13 mouse cellular contexts compared by ENCODE assay signal in genomic region chr7:109142564-109142963, GRCm38 (mm10). TPM values are rescaled to one million over a fixed set of nuclear protein-coding genes. Genes with fewer than 3 reads are reported as not detected.
A peak's percentile ranks its signal among the peaks of the same experiment; 100 is the strongest.
DNase-seq lines count a peak whose midpoint lies in the region; ATAC-seq and TF ChIP-seq lines count a peak whose summit lies in the region.
"Had no signal": no experiment of that assay in that cellular context is flagged by ENCODE, and none has a peak within 500 bp of the region (broad histone marks: within the 10 kb centered on the region; RNA-seq: fewer than 3 reads in every experiment).

No protein-coding gene starts in this region.

- peaks cover 19% of the 10 kb centered on the region; the same call in 1 of the 2 replicates for H3K27me3 ChIP-seq in hindbrain, embryonic 13.5 days
- H3K27me3 ChIP-seq in hindbrain, embryonic 10.5 days (ENCODE audit: insufficient read depth, poor library complexity, severe bottlenecking) = peaks cover 16% of the 10 kb centered on the region
- peaks cover 75% of the 10 kb centered on the region for H3K27me3 ChIP-seq in forebrain, embryonic 12.5 days
- no peaks in the 10 kb centered on the region for H3K27me3 ChIP-seq in midbrain, embryonic 11.5 days (ENCODE audit: control insufficient read depth, insufficient read depth, low read length)

- WGBS in hindbrain, embryonic 13.5 days = 60% methylated on average over 2 of the region's 2 CpGs
- WGBS in hindbrain, embryonic 10.5 days = 80% methylated on average over 2 of the region's 2 CpGs
- WGBS in forebrain, embryonic 12.5 days = 41% methylated on average over 2 of the region's 2 CpGs
- WGBS in midbrain, embryonic 11.5 days = 70% methylated on average over 2 of the region's 2 CpGs
- WGBS in lung, adult 2 months = 63% methylated on average over 2 of the region's 2 CpGs

- peak overlapping the region; percentile 26; the same call in 1 of the 2 replicates for H3K27ac ChIP-seq in hindbrain, embryonic 13.5 days
- no peak overlapping the region for H3K27ac ChIP-seq in hindbrain, embryonic 10.5 days
- H3K27ac ChIP-seq in forebrain, embryonic 12.5 days = no peak overlapping the region; the same call in 1 of the 2 replicates
- H3K27ac ChIP-seq in midbrain, embryonic 11.5 days (ENCODE audit: low read depth, low read length) = peak overlapping the region; percentile 42; the same call in 1 of the 2 replicates
- H3K27ac ChIP-seq: embryonic facial prominence, embryonic 13.5 days; heart, adult 2 months had no signal

- intact Hi-C loops in left cerebral cortex, postnatal 25 days (cut with DNase I) = no loop called here

- no peak overlapping the region; the same call in 1 of the 2 replicates for H3K9ac ChIP-seq in hindbrain, embryonic 13.5 days
- H3K9ac ChIP-seq in forebrain, embryonic 12.5 days = no peak overlapping the region
- H3K9ac ChIP-seq in midbrain, embryonic 11.5 days (ENCODE audit: low read length) = no peak overlapping the region; the same call in 1 of the 2 replicates
- H3K9ac ChIP-seq: embryonic facial prominence, embryonic 13.5 days had no signal

- TF ChIP-seq CTCF in lung, adult 2 months (IDR thresholded peaks at IDR 0.05; ENCODE audit: insufficient read depth, low read length) = no peak

- TF ChIP-seq POLR2A in lung, adult 2 months (IDR thresholded peaks at IDR 0.05; ENCODE audit: borderline replicate concordance, extremely low read depth, low read depth, low read length) = no peak

- peaks cover 48% of the 10 kb centered on the region for H3K4me1 ChIP-seq in hindbrain, embryonic 13.5 days (replicated peaks)
- peaks cover 42% of the 10 kb centered on the region for H3K4me1 ChIP-seq in hindbrain, embryonic 10.5 days (replicated peaks)
- peaks cover 65% of the 10 kb centered on the region for H3K4me1 ChIP-seq in forebrain, embryonic 12.5 days
- peaks cover 23% of the 10 kb centered on the region for H3K4me1 ChIP-seq in midbrain, embryonic 11.5 days (ENCODE audit: control insufficient read depth, insufficient read depth, low read length)
- H3K4me1 ChIP-seq in lung, adult 2 months (ENCODE audit: control insufficient read depth, insufficient read depth, low read length) = no peaks in the 10 kb centered on the region

- DNase-seq in hindbrain, embryonic 10.5 days (ENCODE audit: low spot score) = no peak
- peak; percentile 83 for DNase-seq in adrenal gland, adult 2 months
- no peak for DNase-seq in midbrain, embryonic 11.5 days (ENCODE audit: low spot score, missing footprints)
- DNase-seq in lung, adult 2 months = no peak
- no peak for DNase-seq in left cerebral cortex, postnatal 25 days (ENCODE audit: low spot score in 2 of 2)
- DNase-seq in layer of hippocampus, postnatal 25 days (ENCODE audit: extremely low spot score in 1 of 2, low spot score in 1 of 2) = no peak
- DNase-seq: cerebellum, adult 9-11 months; heart, adult 2 months; right cerebral cortex, postnatal 25 days had no signal

- no peaks in the 10 kb centered on the region for H3K36me3 ChIP-seq in hindbrain, embryonic 13.5 days
- H3K36me3 ChIP-seq in hindbrain, embryonic 10.5 days = peaks cover 15% of the 10 kb centered on the region
- peaks cover 14% of the 10 kb centered on the region for H3K36me3 ChIP-seq in forebrain, embryonic 12.5 days (replicated peaks)
- H3K36me3 ChIP-seq in midbrain, embryonic 11.5 days (ENCODE audit: control insufficient read depth, insufficient read depth, low read length) = no peaks in the 10 kb centered on the region
- H3K36me3 ChIP-seq: embryonic facial prominence, embryonic 13.5 days had no signal

- H3K4me3 ChIP-seq in hindbrain, embryonic 13.5 days = no peak overlapping the region
- H3K4me3 ChIP-seq in hindbrain, embryonic 10.5 days = no peak overlapping the region
- H3K4me3 ChIP-seq in forebrain, embryonic 12.5 days (replicated peaks) = no peak overlapping the region
- H3K4me3 ChIP-seq in midbrain, embryonic 11.5 days (ENCODE audit: low read depth, low read length) = no peak overlapping the region
- H3K4me3 ChIP-seq in lung, adult 2 months (replicated peaks; ENCODE audit: extremely low read depth, low read depth, low read length) = no peak overlapping the region
- H3K4me3 ChIP-seq: embryonic facial prominence, embryonic 13.5 days; heart, adult 2 months had no signal

- no peak overlapping the region for H3K4me2 ChIP-seq in hindbrain, embryonic 13.5 days
- H3K4me2 ChIP-seq in forebrain, embryonic 12.5 days = no peak overlapping the region
- no peak overlapping the region for H3K4me2 ChIP-seq in midbrain, embryonic 11.5 days
- H3K4me2 ChIP-seq: embryonic facial prominence, embryonic 13.5 days had no signal

- peak; percentile 32; the same call in 1 of the 2 replicates for ATAC-seq in hindbrain, embryonic 13.5 days (ENCODE audit: low FRiP score)
- ATAC-seq in forebrain, embryonic 12.5 days (ENCODE audit: low FRiP score) = peak; percentile 65; the same call in 1 of the 2 replicates
- no peak for ATAC-seq in midbrain, embryonic 11.5 days (ENCODE audit: low FRiP score)

- no peaks in the 10 kb centered on the region for H3K9me3 ChIP-seq in hindbrain, embryonic 13.5 days
- H3K9me3 ChIP-seq in hindbrain, embryonic 10.5 days = no peaks in the 10 kb centered on the region
- H3K9me3 ChIP-seq in forebrain, embryonic 12.5 days = no peaks in the 10 kb centered on the region
- no peaks in the 10 kb centered on the region for H3K9me3 ChIP-seq in midbrain, embryonic 11.5 days (ENCODE audit: control insufficient read depth, low read length)
- H3K9me3 ChIP-seq: embryonic facial prominence, embryonic 13.5 days had no signal

RNA-seq across cellular contexts. Expression of gene Lmo1, which starts 32.4 kb away (rescaled TPM):
- polyA plus RNA-seq in hindbrain, embryonic 13.5 days (2015; fragmentation: Nextera tagmentation; extraction: Ambion mirVana) = 42.8 and 49.8 TPM in 2 replicates
- 26.1 and 37.6 TPM in 2 replicates for polyA plus RNA-seq in hindbrain, embryonic 10.5 days (2016; fragmentation: Nextera tagmentation; extraction: Ambion mirVana)
- total RNA-seq in adrenal gland, adult 2 months (2021) = 1 to 10 TPM; 4.9 to 9.0 TPM
- polyA plus RNA-seq in adrenal gland, adult 2 months (2012; rRNA removed) = 12.1 and 29.5 TPM in 2 replicates
- polyA plus RNA-seq in forebrain, embryonic 12.5 days (2016; fragmentation: Nextera tagmentation; extraction: Ambion mirVana) = 90.6 and 119 TPM in 2 replicates
- 117 and 124 TPM in 2 replicates for polyA plus RNA-seq in midbrain, embryonic 11.5 days (2014; fragmentation: Nextera tagmentation; extraction: Ambion mirVana)
- polyA plus RNA-seq in lung, adult 2 months (2012; rRNA removed) = 7.5 and 8.7 TPM in 2 replicates
- 10 to 100 TPM; 12.0 to 19.0 TPM for total RNA-seq in left cerebral cortex, postnatal 25 days (2021)
- 10 to 100 TPM; 63.2 to 72.8 TPM for total RNA-seq in layer of hippocampus, postnatal 25 days (2021)
- total RNA-seq: megakaryocyte-erythroid progenitor cell, adult 5-6 weeks had no signal

RNA-seq across cellular contexts. Expression of gene Ric3, which starts 59.4 kb away (rescaled TPM):
- polyA plus RNA-seq in hindbrain, embryonic 13.5 days (2015; fragmentation: Nextera tagmentation; extraction: Ambion mirVana) = 28.3 and 30.1 TPM in 2 replicates
- 17.3 and 17.6 TPM in 2 replicates for polyA plus RNA-seq in hindbrain, embryonic 10.5 days (2016; fragmentation: Nextera tagmentation; extraction: Ambion mirVana)
- 10 to 100 TPM; 39.6 to 63.7 TPM for total RNA-seq in adrenal gland, adult 2 months (2021)
- 98.5 and 106 TPM in 2 replicates for polyA plus RNA-seq in adrenal gland, adult 2 months (2012; rRNA removed)
- polyA plus RNA-seq in forebrain, embryonic 12.5 days (2016; fragmentation: Nextera tagmentation; extraction: Ambion mirVana) = 23.6 and 25.1 TPM in 2 replicates
- polyA plus RNA-seq in midbrain, embryonic 11.5 days (2014; fragmentation: Nextera tagmentation; extraction: Ambion mirVana) = 21.3 and 22.7 TPM in 2 replicates
- 0.92 and 2.4 TPM in 2 replicates for polyA plus RNA-seq in lung, adult 2 months (2012; rRNA removed)
- total RNA-seq in left cerebral cortex, postnatal 25 days (2021) = 10 to 100 TPM; 62.4 to 66.4 TPM
- total RNA-seq in layer of hippocampus, postnatal 25 days (2021) = 10 to 100 TPM; 64.5 to 68.9 TPM

Comparison
In these comparisons a context has a peak if more than half of its experiments do, and no peak if none do; other contexts are left out.
1. H3K27ac ChIP-seq: peak in hindbrain, embryonic 13.5 days (single experiment) and midbrain, embryonic 11.5 days (single experiment); none in hindbrain, embryonic 10.5 days (single experiment) and forebrain, embryonic 12.5 days (single experiment).